Mouse (Mus musculus): ENCODE measurements around the gene Mfap3. TPM values are rescaled to one million over a fixed set of nuclear protein-coding genes. Genes with fewer than 3 reads are reported as not detected.

Mfap3 gene
- polyA plus RNA-seq, 1 experiment, result 0.05 TPM

GRCm38 (mm10) chr11:57523418-57523817, 5.0 kb downstream of the Mfap3 start:
- Histone ChIP-seq H3K4me3 (replicated peaks) (no peak overlapping the region), H3K27me3 (ENCODE audit: control insufficient read depth) (no peaks in the 10 kb centered on the region), H3K4me1 (ENCODE audit: control insufficient read depth) (peaks cover 17% of the 10 kb centered on the region), H3K36me3 (ENCODE audit: control insufficient read depth) (peaks cover 27% of the 10 kb centered on the region), H3K9me3 (ENCODE audit: control insufficient read depth, low read length) (no peaks in the 10 kb centered on the region)
- no peak for TF ChIP-seq GATA1 (IDR thresholded peaks at IDR 0.05; ENCODE audit: low read length)
- no peak for TF ChIP-seq TAL1 (IDR thresholded peaks at IDR 0.05; ENCODE audit: low read length)

- Histone ChIP-seq H3K27me3 (ENCODE audit: control insufficient read depth) (no peaks in the 10 kb centered on the region), H3K4me3 (replicated peaks) (no peak overlapping the region), H3K9me3 (ENCODE audit: control insufficient read depth, low read length) (no peaks in the 10 kb centered on the region), H3K36me3 (ENCODE audit: control insufficient read depth) (peaks cover 39% of the 10 kb centered on the region), H3K4me1 (ENCODE audit: control insufficient read depth) (peaks cover 8% of the 10 kb centered on the region)
- TF ChIP-seq TAL1 (IDR thresholded peaks at IDR 0.05; ENCODE audit: low read length) (no peak), GATA1 (IDR thresholded peaks at IDR 0.05; ENCODE audit: low read length) (no peak)
These were observed 6.1 kb downstream of the Mfap3 start for GRCm38 (mm10) chr11:57524597-57524996.

- no peaks in the 10 kb centered on the region for H3K9me3 ChIP-seq (ENCODE audit: control insufficient read depth, low read length)
- H3K36me3 ChIP-seq (ENCODE audit: control insufficient read depth), result peaks cover 43% of the 10 kb centered on the region
- H3K4me3 ChIP-seq (replicated peaks), result no peak overlapping the region
- peaks cover 4% of the 10 kb centered on the region; the same call in 1 of the 2 replicates for H3K4me1 ChIP-seq (ENCODE audit: control insufficient read depth)
- H3K27me3 ChIP-seq (ENCODE audit: control insufficient read depth), result no peaks in the 10 kb centered on the region
- TF ChIP-seq GATA1 (IDR thresholded peaks at IDR 0.05; ENCODE audit: low read length), result no peak
These were observed 7.4 kb downstream of the Mfap3 start for GRCm38 (mm10) chr11:57525900-57526299.

DNA sequence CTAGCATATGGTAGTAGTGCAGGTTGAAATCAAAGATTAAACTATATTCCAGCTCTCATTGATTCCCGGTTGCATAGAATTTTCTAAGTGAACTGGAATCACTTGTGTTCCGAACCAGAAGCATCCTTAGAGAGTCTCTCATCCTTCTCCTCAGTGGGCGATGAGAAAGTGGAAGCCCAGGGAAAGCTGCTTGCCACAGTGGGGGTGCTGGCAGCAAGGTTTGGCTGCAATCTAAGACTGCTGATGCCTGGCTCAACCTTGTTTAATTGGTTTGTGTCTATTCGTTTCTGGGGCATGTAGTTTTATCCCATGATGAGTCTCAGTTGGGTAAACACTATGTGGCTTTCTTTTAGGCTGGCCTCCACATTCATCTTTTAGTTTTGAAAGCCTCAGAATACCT, 9.0 kb downstream of the Mfap3 start:
- Histone ChIP-seq H3K36me3 (ENCODE audit: control insufficient read depth) (peaks cover 45% of the 10 kb centered on the region), H3K27me3 (ENCODE audit: control insufficient read depth) (no peaks in the 10 kb centered on the region), H3K9me3 (ENCODE audit: control insufficient read depth, low read length) (no peaks in the 10 kb centered on the region), H3K4me3 (replicated peaks) (no peak overlapping the region), H3K4me1 (ENCODE audit: control insufficient read depth) (peaks cover 4% of the 10 kb centered on the region; the same call in 1 of the 2 replicates)
- no peak for TF ChIP-seq TAL1 (IDR thresholded peaks at IDR 0.05; ENCODE audit: low read length)
- TF ChIP-seq GATA1 (IDR thresholded peaks at IDR 0.05; ENCODE audit: low read length), result no peak

GRCm38 (mm10) chr11:57529111-57529510, 10.6 kb downstream of the Mfap3 start:
- peaks cover 46% of the 10 kb centered on the region for H3K36me3 ChIP-seq (ENCODE audit: control insufficient read depth)

DNA sequence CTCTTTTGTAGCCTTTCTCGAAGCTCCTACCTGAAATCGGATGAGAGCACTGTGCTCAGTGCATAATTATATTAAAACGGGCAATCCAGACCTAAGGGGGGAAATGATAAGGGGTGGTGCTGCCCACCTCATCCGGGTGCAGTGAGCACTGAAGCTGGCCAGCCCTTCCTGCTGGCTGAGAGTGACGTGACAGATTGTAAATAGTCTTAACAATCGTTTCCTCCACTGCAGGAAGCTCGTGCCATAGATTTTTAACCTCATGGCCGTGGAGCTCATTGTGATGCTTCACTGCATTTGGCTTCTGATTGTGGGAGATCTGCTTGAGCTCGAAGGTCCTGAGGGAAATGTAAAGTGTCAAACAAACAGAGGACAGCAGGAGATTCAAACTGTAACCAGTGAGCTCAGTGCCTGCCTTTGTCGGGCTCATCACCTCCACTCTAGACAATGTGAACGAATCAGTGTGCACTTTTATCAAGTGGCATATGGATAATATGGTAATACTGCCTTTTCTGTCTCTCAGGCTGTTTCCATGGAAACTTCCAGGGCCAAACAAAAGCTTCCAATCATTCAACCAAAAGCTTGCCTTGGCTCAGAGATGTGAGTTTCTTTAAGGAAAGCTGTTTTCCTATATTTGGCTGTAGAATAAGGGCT, 13.0 kb downstream of the Mfap3 start:
- H3K4me1 ChIP-seq (ENCODE audit: control insufficient read depth), result no peaks in the 10 kb centered on the region
- H3K4me3 ChIP-seq (replicated peaks), result no peak overlapping the region
- peaks cover 46% of the 10 kb centered on the region for H3K36me3 ChIP-seq (ENCODE audit: control insufficient read depth)
- TF ChIP-seq TAL1 (IDR thresholded peaks at IDR 0.05; ENCODE audit: low read length), result no peak
- no peaks in the 10 kb centered on the region for H3K27me3 ChIP-seq (ENCODE audit: control insufficient read depth)
- no peaks in the 10 kb centered on the region for H3K9me3 ChIP-seq (ENCODE audit: control insufficient read depth, low read length)

More at GRCm38 (mm10) chr11:57529111-57529510, 10.6 kb downstream of the Mfap3 start:
- TF ChIP-seq TAL1 (IDR thresholded peaks at IDR 0.05; ENCODE audit: low read length), result no peak
- no peak for TF ChIP-seq GATA1 (IDR thresholded peaks at IDR 0.05; ENCODE audit: low read length)
- H3K27me3 ChIP-seq (ENCODE audit: control insufficient read depth), result no peaks in the 10 kb centered on the region
- H3K9me3 ChIP-seq (ENCODE audit: control insufficient read depth, low read length), result no peaks in the 10 kb centered on the region
- H3K4me1 ChIP-seq (ENCODE audit: control insufficient read depth), result 0 out of 2 replicates have a peak, but pooled peaks cover 4% of the 10 kb centered on the region
- H3K4me3 ChIP-seq (replicated peaks), result no peak overlapping the region

GRCm38 (mm10) chr11:57532306-57532705, 13.8 kb downstream of the Mfap3 start:
- Histone ChIP-seq H3K9me3 (ENCODE audit: control insufficient read depth, low read length) (no peaks in the 10 kb centered on the region), H3K4me1 (ENCODE audit: control insufficient read depth) (no peaks in the 10 kb centered on the region), H3K4me3 (replicated peaks) (no peak overlapping the region), H3K27me3 (ENCODE audit: control insufficient read depth) (no peaks in the 10 kb centered on the region), H3K36me3 (ENCODE audit: control insufficient read depth) (peaks cover 46% of the 10 kb centered on the region)
- no peak for TF ChIP-seq TAL1 (IDR thresholded peaks at IDR 0.05; ENCODE audit: low read length)
- no peak for TF ChIP-seq GATA1 (IDR thresholded peaks at IDR 0.05; ENCODE audit: low read length)

DNA sequence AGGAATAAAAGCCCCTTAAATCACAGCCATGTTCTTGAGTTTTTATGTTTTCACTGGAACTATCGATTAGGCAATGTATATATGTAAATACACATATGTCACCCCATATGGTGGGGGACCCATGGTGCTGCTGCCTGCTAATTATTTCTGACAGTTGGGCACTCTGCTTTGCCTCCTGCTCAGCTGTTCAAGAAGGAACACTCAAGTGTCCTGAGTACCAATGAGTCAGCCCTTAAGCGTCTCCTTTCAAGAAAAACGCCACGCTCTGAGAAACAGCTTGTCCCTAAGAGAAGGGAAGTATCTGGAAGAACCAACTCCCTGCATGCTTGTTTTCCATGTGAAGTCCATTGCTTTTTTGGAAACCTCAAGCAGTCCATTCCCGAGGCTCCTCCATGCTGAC, 17.4 kb downstream of the Mfap3 start:
- TF ChIP-seq TAL1 (IDR thresholded peaks at IDR 0.05; ENCODE audit: low read length) (no peak), GATA1 (IDR thresholded peaks at IDR 0.05; ENCODE audit: low read length) (no peak)
- Histone ChIP-seq H3K27me3 (ENCODE audit: control insufficient read depth) (no peaks in the 10 kb centered on the region), H3K36me3 (ENCODE audit: control insufficient read depth) (peaks cover 17% of the 10 kb centered on the region), H3K4me1 (ENCODE audit: control insufficient read depth) (no peaks in the 10 kb centered on the region), H3K9me3 (ENCODE audit: control insufficient read depth, low read length) (no peaks in the 10 kb centered on the region), H3K4me3 (replicated peaks) (no peak overlapping the region)

DNA sequence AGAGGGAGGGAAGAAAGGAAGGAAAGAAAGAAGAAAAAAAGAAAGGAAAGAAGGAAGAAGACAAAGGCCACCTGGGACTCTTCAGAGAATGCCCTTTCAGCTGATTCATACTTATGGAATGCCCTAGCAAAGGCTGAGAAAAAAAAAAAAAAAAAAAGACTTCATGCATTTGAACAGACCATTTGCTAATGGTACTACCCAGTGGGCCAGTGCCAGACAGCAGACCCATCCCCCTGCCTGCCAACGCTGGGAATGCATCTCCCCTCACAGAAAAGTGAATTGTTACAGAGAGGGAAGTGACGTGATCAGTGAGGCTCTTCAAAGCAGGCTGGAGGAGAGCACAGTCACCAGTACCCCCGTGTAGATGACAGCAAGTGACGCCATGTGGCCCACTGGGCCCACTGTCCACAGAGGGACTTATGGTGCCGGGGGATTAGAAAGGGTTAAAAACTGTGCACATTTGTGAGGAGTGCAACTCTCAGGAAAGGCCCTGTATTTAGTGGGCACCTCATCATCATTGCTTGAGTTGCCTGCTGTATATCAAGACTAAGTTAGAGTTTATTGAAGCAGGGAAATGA, 21.5 kb downstream of the Mfap3 start:
- no peaks in the 10 kb centered on the region for H3K36me3 ChIP-seq (ENCODE audit: control insufficient read depth)
- TF ChIP-seq TAL1 (IDR thresholded peaks at IDR 0.05; ENCODE audit: low read length) (no peak), GATA1 (IDR thresholded peaks at IDR 0.05; ENCODE audit: low read length) (no peak)
- no peak overlapping the region for H3K4me3 ChIP-seq (replicated peaks)
- no peaks in the 10 kb centered on the region for H3K9me3 ChIP-seq (ENCODE audit: control insufficient read depth, low read length)
- no peaks in the 10 kb centered on the region for H3K27me3 ChIP-seq (ENCODE audit: control insufficient read depth)
- no peaks in the 10 kb centered on the region for H3K4me1 ChIP-seq (ENCODE audit: control insufficient read depth)
